Mouse (Mus musculus): ENCODE results near the gene Nkx2-4.

Nkx2-4 gene

DNA sequence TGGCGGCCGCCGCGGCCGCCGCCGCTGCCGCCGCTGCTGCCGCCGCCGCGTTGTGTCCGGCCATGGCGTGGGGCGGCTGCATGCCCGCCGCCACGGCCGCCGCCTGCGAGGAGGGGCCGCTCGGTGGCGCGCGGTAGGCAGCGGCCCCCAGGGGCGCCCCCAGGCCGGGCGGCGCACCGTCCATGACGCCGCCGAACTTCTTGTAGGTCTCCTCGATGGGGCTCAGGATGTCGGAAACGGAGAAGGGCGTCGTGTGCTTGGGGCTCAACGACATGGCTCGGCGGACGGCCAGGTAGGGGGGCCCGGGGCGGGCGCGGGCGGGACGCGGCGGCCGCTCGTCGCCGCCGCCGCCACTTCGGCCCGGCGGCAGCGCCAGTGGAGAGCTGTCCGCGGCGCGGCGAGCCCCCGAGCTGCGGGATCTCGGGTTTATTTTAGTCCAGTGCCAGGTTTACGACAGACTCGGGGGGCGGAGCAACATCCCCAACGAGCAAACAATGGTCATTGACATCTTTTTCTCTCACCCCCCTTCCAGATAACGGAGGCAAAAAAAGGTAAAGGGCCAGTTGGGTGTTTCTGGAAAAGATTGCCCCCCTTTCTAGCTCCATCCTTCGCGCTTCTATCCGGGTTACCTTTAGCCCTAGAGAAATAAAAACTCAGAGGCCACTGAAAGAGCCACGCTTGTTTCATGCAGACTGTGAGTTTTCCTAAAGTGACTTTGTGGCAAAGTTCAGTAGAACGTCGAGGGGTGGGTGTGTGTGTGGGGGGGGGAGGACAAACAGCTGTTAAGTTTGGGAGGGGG lies at the start of gene Nkx2-4:
Gene Nkx2-4, minus strand, starts transcription at position 374 of the 799 bp plus-strand sequence.
- no peak for DNase-seq (ENCODE audit: low spot score)

DNA sequence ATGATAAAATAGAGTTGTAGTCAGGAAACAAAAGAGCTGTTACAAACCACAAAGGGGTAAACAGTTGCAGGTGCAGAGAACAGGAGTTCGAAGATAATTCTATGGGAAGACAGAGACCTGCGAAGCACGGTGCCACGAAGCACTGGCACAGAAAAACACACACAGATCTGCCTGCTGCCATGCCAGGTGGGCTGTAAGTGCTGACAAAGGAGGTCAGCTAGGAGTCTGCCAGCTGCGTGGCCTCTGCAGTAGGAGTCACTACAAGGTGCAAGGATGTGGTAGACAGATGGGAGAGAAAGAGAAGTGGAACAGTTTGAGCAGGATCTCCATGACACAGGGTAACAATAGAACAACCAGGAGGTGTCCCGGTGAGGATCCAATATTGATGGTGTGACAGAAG lies 42.1 kb upstream of the Nkx2-4 start:
- no peak for DNase-seq (ENCODE audit: low spot score)

DNA sequence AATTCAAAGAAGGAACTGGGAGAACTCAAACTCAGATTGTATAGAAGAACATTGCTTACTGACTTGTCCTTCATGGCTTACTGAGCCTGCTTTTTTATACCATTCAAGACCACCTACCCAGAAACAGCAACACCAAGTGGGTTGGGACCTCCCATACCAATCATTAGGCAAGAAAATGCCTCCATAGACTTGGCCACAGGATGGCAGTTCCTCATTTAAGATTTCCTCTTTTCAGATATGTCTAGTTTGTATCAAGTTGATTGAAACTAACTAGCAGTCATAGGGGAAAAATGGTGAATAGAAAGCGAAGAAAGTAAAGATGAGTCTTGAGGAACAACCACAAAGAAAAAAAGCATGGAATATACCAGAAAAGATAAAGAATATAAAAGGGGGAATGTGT lies 34.5 kb upstream of the Nkx2-4 start:
- DNase-seq (ENCODE audit: low spot score) = no peak

DNA sequence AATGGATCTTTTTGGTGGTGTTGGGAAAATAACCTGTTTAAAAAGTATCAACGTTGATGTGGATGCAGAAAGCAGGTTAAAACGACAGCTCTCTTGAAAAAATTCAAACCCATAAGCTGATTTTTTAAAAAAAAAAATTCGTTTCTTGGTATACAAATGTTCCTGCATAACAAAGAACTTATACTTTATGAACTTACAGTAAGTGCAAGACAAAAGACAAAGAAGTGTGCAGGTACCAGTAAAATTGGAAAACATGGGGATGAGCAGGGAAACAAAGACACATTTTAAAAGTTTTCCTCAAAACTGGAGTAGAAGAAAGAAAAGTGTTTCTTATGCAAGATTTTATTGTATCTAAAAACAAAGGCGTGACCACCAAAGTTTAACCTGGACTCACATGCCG lies 1.2 kb upstream of the Nkx2-4 start:
- no peak for DNase-seq (ENCODE audit: low spot score)

DNA sequence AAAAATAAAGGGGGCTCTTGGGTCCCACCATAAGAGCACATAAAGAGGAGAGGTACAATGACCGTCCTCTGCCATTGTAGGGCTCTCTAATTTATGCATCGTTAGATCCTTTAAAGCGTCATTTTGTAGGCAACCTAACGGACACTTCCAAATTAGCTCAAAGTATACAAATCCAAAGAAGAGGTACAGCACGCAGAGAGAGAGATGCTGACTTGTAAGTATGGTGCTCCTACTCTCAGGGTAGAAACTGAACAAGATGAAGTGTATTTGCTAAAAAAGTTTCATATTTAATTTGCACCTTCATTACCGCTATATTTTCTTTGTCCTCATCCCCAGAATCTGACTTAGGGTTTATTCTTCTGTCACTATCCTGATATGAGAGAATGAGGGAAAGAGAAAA lies 692 bp upstream of the Nkx2-4 start:
- no peak for DNase-seq (ENCODE audit: low spot score)

DNA sequence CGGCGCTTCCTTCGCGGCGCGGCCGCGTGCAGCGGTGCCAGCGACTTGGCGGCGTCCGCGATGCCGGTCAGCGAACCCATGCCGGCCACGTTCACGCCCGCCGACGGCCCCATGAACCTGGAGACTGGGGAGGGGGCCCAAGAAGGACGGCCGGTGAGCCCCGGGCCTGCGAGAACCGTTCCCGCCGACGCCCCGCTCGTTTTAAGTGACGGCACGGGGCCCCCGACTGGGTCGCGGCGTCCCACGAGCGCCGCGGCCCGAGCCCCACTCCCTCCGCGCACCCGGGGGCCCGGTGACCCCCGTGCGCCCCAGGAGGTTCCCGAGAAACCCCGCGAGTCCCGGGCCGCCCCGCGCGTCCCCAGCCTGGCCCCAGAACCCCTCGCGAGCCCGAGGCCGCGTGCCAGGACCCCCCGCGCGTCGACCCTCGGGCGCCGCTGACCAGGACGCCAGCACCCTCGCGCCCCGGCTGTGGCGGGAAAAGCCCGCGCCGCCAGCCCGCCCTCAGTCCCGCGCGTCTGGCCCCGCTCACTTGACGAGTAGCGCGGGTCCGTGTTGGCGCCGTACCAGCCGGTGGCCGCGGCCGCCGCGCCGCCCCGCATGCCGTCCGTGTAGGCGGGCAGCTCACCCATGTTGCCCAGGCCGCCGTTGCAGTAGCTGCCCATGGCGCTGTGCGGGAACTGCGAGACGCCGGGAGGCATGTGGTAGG lies 726 bp downstream of the Nkx2-4 start:
- DNase-seq (ENCODE audit: low spot score) = no peak

DNA sequence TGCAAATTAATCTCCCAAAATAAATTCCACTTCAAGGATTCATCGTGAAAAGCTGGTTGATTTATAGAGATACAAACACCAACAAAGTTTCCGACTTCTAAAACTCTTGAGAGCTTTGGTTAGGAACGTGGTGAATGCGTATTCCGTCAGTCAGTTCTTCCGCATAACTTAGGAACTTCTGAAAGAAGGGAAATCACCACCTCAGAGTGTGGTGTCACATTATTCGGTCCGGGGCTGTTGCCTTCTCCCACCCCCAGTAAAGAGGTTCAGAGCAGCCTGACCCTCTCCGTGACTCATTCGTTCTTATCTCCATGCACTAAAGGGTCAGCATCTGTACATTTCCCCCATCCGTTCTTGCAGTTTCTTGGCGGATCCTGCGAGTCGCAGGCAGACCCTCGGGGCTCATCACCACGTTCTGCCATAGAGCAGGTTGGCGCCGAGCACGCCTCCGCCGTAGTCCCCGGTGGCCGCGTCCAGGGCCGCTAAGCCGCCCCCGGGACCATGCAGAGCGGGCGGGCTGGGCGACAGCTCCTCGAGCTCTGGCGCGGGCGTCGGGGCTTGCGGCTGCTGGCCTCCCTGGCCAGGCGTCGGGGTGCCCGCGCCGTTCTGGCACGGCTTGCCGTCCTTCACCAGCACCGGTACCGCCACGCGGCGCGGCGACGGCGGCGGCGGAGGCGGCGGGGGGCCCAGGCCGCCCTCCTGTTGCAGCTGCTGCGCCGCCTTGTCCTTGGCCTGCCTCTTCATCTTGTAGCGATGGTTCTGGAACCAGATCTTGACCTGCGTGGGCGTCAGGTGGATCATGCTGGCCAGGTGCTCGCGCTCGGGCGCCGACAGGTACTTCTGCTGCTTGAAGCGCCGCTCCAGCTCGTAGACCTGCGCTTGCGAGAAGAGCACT lies 1.5 kb downstream of the Nkx2-4 start:
- DNase-seq (ENCODE audit: low spot score) = peak; percentile 53

DNA sequence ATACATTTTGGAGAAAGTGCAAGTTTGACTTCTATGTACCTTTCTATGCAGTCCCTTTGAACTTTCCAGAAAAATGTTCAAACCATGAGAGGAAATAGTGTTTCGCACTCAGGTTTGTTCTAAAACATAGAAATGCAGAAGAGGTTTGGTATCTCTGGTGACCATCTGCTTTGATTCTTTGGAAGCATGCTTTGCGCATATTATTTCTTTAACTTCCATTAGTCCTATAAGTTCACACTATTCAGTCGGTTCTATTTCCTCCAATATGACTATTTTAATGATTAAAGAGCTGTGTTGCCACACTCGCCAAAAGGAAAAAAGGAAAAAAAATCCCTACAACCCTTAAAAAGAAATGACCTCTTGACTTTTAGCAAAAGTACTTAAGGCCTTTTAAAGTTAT lies 2.9 kb downstream of the Nkx2-4 start:
- DNase-seq (ENCODE audit: low spot score) = no peak

DNA sequence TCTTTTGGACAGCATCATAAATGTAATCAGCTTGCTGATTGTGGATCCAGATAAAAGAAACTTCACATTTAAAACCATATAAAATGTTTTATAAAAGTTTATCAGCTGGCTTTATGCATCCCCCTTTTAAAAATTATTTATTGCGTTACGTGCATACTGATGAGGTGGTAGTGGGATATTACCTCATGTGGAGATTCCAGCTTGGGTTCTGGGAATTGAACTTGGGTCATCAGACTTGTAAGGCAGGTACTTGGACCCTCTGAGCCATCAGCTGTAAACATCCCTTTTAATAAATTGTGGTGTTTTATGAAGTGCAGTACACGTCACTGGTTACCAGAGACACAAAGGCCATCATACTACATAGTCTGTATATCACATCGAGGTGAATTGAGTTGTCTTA lies 10.8 kb downstream of the Nkx2-4 start:
- DNase-seq (ENCODE audit: low spot score) = no peak

DNA sequence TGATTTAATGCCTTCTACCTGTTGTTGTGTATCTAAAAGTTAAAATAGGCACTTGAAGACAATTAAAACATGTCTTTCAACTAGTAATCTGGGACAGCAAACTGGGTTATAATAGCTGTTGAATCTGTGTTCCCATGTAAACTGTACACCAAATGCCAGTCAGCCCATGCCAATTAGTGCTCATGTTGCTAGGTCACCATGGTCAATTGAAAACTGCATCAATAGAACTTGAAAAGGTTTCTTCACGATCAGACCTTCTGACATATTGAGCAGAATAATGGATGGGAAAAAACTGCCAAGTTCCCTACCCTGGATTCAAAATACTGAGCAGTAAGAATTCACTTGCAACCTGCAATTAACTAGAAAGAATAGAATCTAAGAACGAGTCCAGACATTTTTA lies 11.3 kb downstream of the Nkx2-4 start:
- DNase-seq (ENCODE audit: low spot score) = peak; percentile 58

DNA sequence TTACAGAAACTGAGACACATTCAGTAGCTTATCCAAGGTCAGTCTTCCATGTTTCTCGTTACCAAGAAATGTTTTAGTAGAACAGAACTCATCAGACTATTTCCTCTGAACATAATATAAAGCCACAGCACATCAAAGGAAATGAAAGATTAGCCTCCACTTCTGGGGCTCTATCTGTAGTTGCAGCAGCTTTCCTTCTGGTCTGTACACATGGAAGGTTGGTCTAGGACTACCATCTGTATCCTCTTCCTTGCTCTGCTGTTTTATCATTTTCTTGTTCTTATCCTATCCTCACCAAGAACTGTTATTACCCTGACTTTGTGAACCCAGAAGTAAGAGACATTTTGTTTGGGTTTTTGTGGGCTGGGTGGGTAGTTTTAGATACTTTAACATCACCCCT lies 14.9 kb downstream of the Nkx2-4 start:
- DNase-seq (ENCODE audit: low spot score) = no peak

DNA sequence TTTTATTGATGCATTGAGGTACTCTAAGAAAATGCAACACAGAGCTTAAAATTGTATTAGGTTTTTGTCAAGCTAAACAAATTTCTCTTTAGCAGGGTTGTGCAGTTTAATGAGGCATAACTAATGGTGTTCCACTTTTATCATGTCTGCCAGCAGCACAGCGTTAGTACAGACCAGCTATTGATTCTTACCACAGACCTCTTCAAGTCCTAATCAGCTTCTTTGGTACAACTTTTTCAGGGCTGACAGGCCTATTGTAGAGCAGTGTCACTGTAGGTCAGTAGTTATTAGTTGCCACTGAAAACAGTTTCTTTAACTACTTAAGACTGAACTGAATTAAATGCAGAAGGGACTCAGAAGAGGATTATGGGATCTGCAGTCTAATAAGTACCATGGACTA lies 16.2 kb downstream of the Nkx2-4 start:
- DNase-seq (ENCODE audit: low spot score) = peak; percentile 60

DNA sequence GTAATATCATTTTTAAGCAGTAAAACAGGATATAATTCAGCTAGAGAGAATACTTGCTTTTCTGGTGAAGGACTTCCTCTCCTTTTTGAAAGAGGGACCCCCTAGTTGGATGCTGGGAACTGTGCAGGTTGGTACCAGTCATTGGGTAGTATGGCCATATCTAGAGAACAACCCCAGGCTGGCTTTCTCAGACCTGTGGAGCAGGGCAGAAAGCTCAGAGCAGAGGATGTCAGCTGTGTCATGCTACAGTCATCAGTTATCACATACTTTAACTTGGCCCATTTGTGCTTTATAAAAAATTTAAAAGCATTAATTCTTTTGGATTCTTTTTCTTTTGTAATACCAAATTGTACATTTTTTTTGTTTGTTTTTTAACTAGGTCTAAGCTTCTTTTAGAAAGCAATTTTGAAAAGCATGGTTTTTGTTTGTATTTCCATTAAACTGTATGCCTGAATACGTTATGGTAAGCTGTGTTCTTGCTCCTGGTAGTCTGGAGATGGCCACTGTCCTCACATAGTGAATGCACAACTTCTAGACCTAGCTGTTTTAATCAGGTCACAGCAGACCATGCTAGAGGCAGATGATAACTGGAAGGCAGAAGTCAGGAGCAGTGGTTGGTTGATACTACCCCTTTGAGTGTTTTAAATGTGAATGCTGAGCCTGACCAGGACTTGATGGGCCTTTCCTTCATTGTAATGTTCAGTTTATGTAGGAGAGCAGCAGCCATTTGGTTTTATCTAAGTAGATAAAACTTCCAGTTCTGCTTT lies 17.6 kb downstream of the Nkx2-4 start:
- no peak for DNase-seq (ENCODE audit: low spot score)

DNA sequence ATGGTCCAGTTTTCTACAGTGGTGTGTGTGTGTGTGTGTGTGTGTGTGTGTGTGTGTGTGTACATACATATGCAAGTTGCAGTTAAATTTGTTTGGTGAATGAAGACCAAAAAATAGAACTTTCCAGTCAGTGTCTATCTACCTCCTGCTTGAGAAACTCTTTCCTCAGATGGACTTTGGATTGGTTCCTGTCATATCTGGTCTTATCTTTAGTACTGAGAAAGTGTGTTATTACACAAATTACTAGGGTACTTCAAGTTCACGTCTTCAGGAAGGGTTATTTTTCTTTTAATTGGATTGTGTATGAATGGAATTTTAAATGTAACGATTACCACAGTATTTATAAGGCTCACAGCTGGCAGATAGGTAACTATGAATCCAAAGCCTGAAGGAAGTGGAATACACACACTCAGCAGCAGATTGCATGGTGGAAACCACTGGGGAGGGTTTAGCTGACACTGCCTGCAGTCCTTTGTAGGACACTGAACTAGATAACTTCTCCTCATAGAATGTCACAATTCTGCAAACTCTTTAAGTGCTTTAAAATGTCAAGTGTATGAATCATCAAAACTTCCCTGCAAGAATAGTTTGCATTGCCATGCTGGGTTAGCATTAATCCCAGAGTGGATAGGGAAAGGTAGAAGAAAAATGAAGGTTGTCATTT lies 31.9 kb downstream of the Nkx2-4 start:
- no peak for DNase-seq (ENCODE audit: low spot score)

DNA sequence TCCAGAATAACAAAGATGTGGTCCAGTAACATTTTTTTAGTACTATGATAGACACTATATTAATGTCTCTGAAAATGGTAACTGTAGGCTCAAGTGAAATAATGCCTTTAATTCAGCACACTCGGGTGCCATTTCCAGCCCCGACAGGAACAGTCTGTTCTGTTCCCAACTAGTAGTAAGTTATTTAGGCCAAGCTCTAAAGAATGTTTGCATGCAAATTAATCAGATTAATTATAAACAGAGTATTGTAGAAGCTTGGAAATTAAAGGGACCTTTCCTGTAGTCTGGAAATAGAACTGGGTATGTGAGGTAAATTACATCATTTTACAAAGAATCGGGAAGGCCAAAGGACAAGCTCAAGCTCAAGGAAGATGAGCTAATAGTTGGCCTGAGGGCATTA lies 38.2 kb downstream of the Nkx2-4 start:
- DNase-seq (ENCODE audit: low spot score) = no peak

DNA sequence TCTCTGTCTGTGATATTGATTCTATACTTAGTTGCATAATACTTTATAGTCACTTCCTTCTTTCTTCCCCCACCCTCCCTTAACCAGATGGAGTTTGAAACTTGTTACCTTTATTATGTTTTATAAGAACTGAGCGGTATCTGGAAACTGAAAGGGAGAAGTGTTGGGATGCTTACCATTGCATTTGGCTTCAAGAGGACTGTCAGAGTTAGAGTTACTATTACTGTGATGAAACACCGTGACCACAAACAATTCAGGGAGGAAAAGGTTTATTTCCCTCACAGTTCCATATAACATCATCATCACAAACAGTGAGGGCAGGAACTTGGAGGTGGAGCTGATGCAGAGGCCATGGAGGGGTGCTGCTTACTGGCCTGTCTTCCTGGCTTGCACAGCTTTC lies 49.4 kb downstream of the Nkx2-4 start:
- no peak for DNase-seq (ENCODE audit: low spot score)
